Mouse (Mus musculus) heart, adult 2 months (tissue): ENCODE data around the gene Wbp2. TPM values are rescaled to one million over a fixed set of nuclear protein-coding genes. Genes with fewer than 3 reads are reported as not detected.

ENCODE experiments used
- DNase-seq, 2 experiments: peaks; one replicate each; pipeline ENCODE4 v3.0.0; 2021
- H3K27ac ChIP-seq: fragments of 200-600 bp; 2 replicates; pipeline ENCODE4 v1.8.1; 2022
- H3K27me3 ChIP-seq: fragments of 200-500 bp; 2 replicates; pipeline ENCODE4 v1.6.1; 2012; ENCODE audit warnings: mild to moderate bottlenecking, low read length, inconsistent platforms, mixed read lengths; ENCODE audit not compliant: control insufficient read depth, insufficient read depth
- H3K36me3 ChIP-seq: fragments of 200-500 bp; 2 replicates; pipeline ENCODE4 v1.6.1; 2012; ENCODE audit warnings: low read length, inconsistent platforms; ENCODE audit not compliant: control insufficient read depth, insufficient read depth
- H3K4me1 ChIP-seq: fragments of 200-500 bp; 2 replicates; pipeline ENCODE4 v1.6.1; 2011; ENCODE audit warnings: low read length; ENCODE audit not compliant: control insufficient read depth, insufficient read depth
- H3K4me3 ChIP-seq: fragments of 200-600 bp; 2 replicates; pipeline ENCODE4 v1.8.1; 2022
- H3K79me2 ChIP-seq: fragments of 200-500 bp; replicated peaks from 2 replicates; pipeline ENCODE4 v1.6.1; 2012; ENCODE audit warnings: mild to moderate bottlenecking, inconsistent platforms, low read length, moderate library complexity, mixed read lengths; ENCODE audit not compliant: control insufficient read depth, insufficient read depth
- H3K9ac ChIP-seq: fragments of 200-500 bp; 2 replicates; pipeline ENCODE4 v1.6.1; 2012; ENCODE audit warnings: low read depth, mild to moderate bottlenecking, control low read depth, inconsistent platforms, low read length, mixed read lengths
- CTCF ChIP-seq: fragments of 200-600 bp; IDR thresholded peaks from 2 replicates; pipeline ENCODE4 v1.8.1; 2022; ENCODE audit warnings: antibody characterized with exemption, mild to moderate bottlenecking, moderate library complexity
- EP300 ChIP-seq: fragments of 200-500 bp; IDR thresholded peaks from 2 replicates; pipeline ENCODE4 v1.6.1; 2011; ENCODE audit warnings: low read depth, low read length, control low read depth; ENCODE audit not compliant: insufficient read depth
- POLR2A ChIP-seq: fragments of 200-500 bp; IDR thresholded peaks from 2 replicates; pipeline ENCODE4 v1.6.1; 2011; ENCODE audit warnings: mild to moderate bottlenecking, low read depth, low read length, control low read depth; ENCODE audit not compliant: insufficient read depth
- WGBS: fragments of 180-500 bp; shearing (Covaris S2); methylation state at CpG from one replicate; pipeline ENCODE4 v1.1.7; 2018; 5-methylcytosine and 5-hydroxymethylcytosine counted together
- intact Hi-C: fragments of 180-260 bp; cut with DNase I; formaldehyde crosslinking; loops from one replicate; pipeline ENCODE4 v1.15.1; 2025
- polyA plus RNA-seq: library from polyadenylated mRNA; depleted of rRNA; stranded (reverse); fragments of >200 nt; gene quantifications from 2 replicates; pipeline ENCODE4 v1.2.3, GENCODE M21; 2012
- total RNA-seq, 2 experiments: library from RNA; stranded (reverse); gene quantifications; 2 replicates each; pipeline ENCODE4 v1.2.3; 2021

Gene Wbp2
- total and polyA plus RNA-seq, 3 experiments: 91.0 to 176 (median 108) TPM

DNA sequence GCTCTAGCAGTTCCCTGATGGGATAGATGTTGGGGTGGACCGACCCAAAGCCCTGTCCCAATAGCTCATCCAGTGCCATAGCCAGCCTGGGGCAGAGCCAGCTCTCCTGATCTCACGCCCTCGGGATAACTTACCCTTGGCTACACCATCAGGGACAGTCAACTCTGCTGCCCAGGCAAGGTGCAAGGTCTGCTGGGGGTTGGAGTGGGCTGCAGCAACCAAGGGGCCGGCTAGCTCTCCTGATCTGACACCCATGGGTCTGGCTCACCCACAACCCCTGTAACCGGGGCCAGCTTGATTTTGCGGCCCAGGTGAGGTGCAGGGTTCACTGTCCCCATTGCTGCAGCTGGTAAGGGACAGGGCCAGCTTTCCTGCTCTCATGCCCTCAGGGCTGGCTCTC lies 4.8 kb upstream of the Wbp2 start:
- WGBS: 87% methylated on average over 6 of the region's 6 CpGs
- H3K9ac ChIP-seq: no peak overlapping the region

DNA sequence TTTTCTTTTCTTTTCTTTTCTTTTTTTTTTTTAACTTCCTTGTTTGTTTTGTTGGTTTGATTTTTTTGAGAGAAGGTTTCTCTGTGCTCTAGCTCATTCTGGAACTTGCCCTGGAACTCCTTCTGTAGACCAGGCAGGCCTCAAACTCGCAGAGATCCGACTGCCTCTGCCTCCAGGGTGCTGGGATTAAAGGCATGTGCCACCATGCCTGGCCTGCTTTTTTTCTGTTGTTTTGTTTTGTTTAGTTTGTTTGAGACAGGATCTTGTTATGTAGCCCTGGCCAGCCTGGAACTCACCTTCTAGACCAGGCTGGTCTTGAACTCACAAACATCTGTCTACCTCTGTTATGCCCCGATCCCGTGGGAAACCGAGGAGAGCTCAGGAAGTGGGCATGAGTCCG lies 2.8 kb upstream of the Wbp2 start:
- intact Hi-C loops: no loop called here
- no peak for TF ChIP-seq CTCF
- TF ChIP-seq EP300: no peak
- no peak for TF ChIP-seq POLR2A
- H3K4me3 ChIP-seq: no peak overlapping the region

More for the DNA sequence above, 4.8 kb upstream of the Wbp2 start:
- no peak for DNase-seq
- peaks cover 2% of the 10 kb centered on the region; the same call in 1 of the 2 replicates for H3K36me3 ChIP-seq
- H3K79me2 ChIP-seq: no peaks in the 10 kb centered on the region
- no peak for TF ChIP-seq EP300
- H3K27ac ChIP-seq: no peak overlapping the region
- H3K4me3 ChIP-seq: no peak overlapping the region
- no peaks in the 10 kb centered on the region for H3K27me3 ChIP-seq
- peaks cover 12% of the 10 kb centered on the region for H3K4me1 ChIP-seq
- intact Hi-C loops: no loop called here

DNA sequence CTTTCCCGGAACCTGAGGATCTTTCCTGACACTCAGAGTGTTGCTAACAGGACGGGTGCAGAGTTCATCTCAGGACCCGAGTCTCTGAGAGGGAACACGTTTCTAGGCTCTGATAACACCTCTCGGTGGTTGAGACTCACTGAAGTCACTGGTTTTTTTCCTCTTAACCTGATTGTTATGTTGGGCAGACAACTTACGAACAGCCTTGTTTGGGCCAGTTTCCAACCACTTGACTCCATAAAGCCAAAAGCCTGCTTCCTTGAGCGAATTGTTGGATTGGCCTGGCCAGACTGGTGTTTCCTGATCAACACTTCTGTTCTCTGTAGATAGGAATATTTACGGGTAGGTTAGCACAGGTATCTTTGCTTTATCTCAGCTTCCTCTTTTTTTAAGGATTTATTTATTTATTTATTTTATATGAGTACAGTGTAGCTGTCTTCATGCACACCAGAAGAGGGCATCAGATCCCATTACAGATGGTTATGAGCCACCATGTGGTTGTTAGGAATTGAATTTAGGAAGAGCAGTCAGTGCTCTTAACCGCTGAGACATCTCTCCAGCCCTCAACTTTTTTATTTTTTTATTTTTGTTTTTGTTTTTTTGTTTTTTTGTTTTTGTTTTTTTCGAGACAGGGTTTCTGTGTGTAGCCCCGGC lies 2.1 kb upstream of the Wbp2 start:
- no peaks in the 10 kb centered on the region; the same call in 1 of the 2 replicates for H3K79me2 ChIP-seq
- no peaks in the 10 kb centered on the region for H3K27me3 ChIP-seq
- 38% methylated on average over 11 of the region's 11 CpGs for WGBS
- TF ChIP-seq EP300 (no peak), POLR2A (0 out of 2 replicates have a peak, but pooled peaks have one; percentile 19), CTCF (peak; percentile 66)
- H3K4me1 ChIP-seq: peaks cover 7% of the 10 kb centered on the region
- H3K36me3 ChIP-seq: peaks cover 2% of the 10 kb centered on the region; the same call in 1 of the 2 replicates
- intact Hi-C loops: no loop called here
- H3K9ac ChIP-seq: no peak overlapping the region
- DNase-seq: no peak
- H3K27ac ChIP-seq: peak overlapping the region; percentile 56
- H3K4me3 ChIP-seq: no peak overlapping the region

More for the DNA sequence above, 2.8 kb upstream of the Wbp2 start:
- no peak for DNase-seq
- Histone ChIP-seq H3K36me3 (peaks cover 2% of the 10 kb centered on the region; the same call in 1 of the 2 replicates), H3K27me3 (no peaks in the 10 kb centered on the region), H3K9ac (no peak overlapping the region), H3K79me2 (no peaks in the 10 kb centered on the region; the same call in 1 of the 2 replicates), H3K4me1 (peaks cover 11% of the 10 kb centered on the region), H3K27ac (no peak overlapping the region; the same call in 1 of the 2 replicates)
- 89% methylated on average over 6 of the region's 6 CpGs for WGBS

DNA sequence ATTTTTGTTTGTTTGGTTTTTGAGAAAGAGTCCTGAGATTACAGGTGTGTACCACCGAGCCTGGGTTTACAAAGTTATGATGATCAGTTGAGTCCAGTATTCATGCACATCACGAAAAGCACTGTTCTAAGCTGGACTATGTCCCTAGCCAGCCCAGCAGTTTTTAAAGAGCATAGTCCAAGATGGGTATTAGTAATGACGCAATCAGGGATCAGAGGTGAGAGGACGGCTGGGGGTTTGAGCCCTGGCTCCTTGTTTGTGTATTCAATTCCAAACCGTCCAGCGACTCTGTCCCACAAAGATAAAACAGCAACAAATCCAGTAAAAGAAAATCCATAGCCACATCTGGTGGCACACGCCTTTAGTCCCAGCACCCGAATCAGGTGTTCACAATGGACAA lies 1.4 kb upstream of the Wbp2 start:
- no peaks in the 10 kb centered on the region; the same call in 1 of the 2 replicates for H3K79me2 ChIP-seq
- TF ChIP-seq EP300 (no peak), CTCF (no peak), POLR2A (no peak)
- H3K4me1 ChIP-seq: peaks cover 5% of the 10 kb centered on the region
- WGBS: 62% methylated on average over 8 of the region's 8 CpGs
- no peak for DNase-seq
- H3K27ac ChIP-seq: peak overlapping the region; percentile 88
- no peak overlapping the region for H3K9ac ChIP-seq
- H3K4me3 ChIP-seq: no peak overlapping the region
- H3K27me3 ChIP-seq: no peaks in the 10 kb centered on the region
- intact Hi-C loops: no loop called here
- no peaks in the 10 kb centered on the region; the same call in 1 of the 2 replicates for H3K36me3 ChIP-seq

DNA sequence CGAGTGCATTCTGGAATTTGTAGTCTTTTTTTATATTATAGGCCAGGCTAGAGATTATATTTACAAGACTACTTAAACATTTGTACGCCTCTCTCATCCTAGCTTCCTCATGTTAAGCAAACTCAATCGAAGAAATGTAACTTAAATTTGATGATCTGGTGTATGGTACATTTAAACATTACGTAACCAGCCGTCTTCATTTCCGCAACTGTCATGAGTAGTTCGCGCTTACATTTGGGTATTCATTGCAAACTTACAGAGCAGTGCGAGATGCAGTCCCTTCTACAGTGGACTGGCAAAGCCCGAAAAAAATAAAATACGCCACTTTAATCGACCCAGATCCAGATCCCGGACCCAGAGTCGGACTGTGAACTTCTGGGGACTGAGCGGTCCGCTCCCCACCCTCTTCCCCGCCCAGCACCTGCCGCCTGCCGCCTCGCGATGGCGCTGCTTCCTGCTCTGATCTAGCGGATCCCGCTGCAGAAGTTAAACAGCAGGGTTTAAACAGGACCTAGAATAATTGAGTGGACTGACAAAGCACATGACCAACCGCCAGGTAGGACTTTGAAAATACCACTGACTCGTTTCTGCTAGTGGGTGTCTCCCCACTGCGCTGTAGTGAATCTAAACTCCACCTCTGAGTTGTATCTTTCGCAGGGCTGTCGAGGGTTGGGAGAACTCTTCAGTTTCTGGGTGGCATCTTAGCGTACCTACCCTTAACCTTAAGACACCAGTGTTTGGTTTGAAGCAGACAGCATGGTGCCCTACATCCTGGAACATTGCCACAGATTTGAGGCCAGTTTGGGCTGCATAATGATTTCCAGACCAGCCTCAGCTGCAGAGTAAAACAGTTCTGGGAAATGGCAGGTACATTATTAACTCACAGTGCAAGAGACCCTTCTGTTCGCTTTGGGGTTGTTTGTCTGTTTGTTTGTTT lies 667 bp upstream of the Wbp2 start:
- peak; percentile 93 to 95 for DNase-seq
- intact Hi-C loops: loop anchor here (1.0 kb wide), 2 partner anchors 22 to 43 kb away; no protein-coding TSS in a partner anchor
- Histone ChIP-seq H3K9ac (peak overlapping the region; percentile 75), H3K27ac (peak overlapping the region; percentile 88), H3K79me2 (no peaks in the 10 kb centered on the region; the same call in 1 of the 2 replicates), H3K36me3 (no peaks in the 10 kb centered on the region; the same call in 1 of the 2 replicates), H3K4me1 (peaks cover 5% of the 10 kb centered on the region), H3K4me3 (peak overlapping the region; percentile 57), H3K27me3 (no peaks in the 10 kb centered on the region)
- TF ChIP-seq CTCF (peak; percentile 94), POLR2A (peak; percentile 62), EP300 (peak; percentile 93; the same call in 1 of the 2 replicates)
- WGBS: 2% methylated on average over 31 of the region's 31 CpGs
